Mouse (Mus musculus): ENCODE measurements around the gene Baiap2l2. TPM values are rescaled to one million over a fixed set of nuclear protein-coding genes. Genes with fewer than 3 reads are reported as not detected.

Gene Baiap2l2
- 1.3 and 1.9 TPM in 2 replicates for polyA plus RNA-seq (2012; rRNA removed)

DNA sequence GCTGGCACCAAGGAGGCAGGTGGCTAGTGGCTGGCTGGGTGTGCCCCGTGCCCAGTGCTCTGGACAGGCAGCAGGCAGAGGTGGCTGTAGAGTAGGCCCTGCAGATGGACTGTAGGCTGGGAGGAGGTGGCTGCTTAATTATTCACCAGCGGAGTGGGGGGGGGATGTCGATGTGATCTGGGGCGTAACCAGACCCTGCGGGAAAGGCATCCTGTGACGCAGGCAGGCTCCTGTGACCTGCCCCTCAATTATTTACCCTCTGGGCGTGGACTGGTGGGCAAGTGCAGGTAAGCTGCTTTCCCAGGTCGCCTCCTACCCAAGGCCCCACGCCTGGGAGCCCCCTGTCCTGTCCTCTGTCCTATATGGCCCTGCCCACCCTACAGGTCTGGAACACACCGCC is at the start of gene Baiap2l2:
Gene Baiap2l2 (minus strand): TSS at position 139 of the 400 bp plus-strand sequence.
- no peak for DNase-seq (ENCODE audit: low read depth)

DNA sequence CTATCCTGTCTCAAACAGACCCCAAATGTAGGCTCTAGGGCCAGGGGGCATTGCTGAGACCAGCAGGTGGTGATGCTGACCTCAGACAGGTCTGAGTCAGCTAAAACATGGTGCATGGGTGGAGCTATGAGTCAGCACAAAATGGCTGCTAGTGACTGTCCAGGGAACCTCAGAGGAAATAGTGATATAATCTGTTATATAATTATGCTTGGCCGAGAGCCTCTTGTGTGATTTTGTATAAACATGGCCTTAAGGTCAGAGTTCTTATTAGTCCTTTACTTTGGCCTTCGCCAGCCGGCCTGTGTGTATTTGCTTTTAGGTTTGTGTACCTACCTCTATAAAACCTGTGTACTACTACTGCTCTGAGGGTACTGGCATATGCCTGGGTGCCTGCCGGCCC is 48.1 kb upstream of the Baiap2l2 start:
- DNase-seq (ENCODE audit: low read depth), result no peak

DNA sequence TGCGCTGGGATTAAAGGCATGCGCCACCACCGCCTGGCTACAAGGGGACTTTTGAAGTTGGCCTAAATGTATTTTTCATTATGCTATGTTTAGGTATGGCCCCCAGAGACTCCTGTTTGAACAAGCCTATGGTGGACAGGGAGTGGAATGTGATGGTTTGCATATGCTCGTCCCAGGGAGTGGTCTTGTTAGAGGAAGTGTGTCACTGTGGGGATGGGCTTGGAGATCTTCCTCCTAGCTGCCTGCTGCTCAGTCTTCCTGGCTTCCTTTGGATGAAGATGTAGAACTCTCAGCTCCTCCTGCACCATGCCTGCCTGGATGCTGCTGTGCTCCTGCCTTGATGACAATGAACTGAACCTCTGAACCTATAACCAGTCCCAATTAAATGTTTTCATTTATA is 45.2 kb upstream of the Baiap2l2 start:
- no peak for DNase-seq (ENCODE audit: low read depth)

DNA sequence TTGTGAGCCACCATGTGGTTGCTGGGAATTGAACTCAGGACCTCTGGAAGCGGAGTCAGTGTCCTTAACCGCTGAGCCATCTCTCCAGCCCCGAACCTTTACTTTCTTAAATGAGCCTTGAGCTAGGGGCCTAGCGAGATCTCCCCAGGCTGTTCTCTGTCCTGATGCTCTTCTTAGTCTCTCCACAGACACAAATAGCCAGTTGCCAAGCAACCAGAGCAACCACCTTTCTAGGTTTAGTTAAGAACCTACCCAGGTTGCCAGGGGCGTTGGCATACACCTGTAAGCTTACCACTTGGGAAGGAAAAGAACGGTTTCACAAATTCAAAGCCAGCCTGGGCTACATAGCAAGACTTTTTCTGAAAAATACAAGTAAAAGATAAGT is 44.6 kb upstream of the Baiap2l2 start:
- DNase-seq (ENCODE audit: low read depth), result no peak

GRCm38 (mm10) chr15:79329346-79329978 is 44.1 kb upstream of the Baiap2l2 start:
- DNase-seq (ENCODE audit: low read depth), result no peak

DNA sequence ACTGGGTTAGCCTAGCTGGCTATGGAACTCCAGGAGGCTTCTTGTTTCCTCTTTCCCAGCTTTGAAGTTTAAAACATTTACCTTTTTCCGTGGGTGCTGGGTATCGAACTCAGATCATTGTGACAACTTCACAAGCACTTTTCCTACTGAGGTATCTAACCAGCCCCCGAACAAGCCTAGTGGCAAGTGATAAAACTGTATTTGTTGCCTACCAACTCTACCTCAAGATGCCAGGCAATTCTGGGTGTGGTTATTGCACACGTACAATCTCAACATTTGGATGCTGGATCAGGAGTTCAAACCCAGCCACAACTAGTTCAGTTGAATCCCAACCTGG is 43.6 kb upstream of the Baiap2l2 start:
- no peak for DNase-seq (ENCODE audit: low read depth)

DNA sequence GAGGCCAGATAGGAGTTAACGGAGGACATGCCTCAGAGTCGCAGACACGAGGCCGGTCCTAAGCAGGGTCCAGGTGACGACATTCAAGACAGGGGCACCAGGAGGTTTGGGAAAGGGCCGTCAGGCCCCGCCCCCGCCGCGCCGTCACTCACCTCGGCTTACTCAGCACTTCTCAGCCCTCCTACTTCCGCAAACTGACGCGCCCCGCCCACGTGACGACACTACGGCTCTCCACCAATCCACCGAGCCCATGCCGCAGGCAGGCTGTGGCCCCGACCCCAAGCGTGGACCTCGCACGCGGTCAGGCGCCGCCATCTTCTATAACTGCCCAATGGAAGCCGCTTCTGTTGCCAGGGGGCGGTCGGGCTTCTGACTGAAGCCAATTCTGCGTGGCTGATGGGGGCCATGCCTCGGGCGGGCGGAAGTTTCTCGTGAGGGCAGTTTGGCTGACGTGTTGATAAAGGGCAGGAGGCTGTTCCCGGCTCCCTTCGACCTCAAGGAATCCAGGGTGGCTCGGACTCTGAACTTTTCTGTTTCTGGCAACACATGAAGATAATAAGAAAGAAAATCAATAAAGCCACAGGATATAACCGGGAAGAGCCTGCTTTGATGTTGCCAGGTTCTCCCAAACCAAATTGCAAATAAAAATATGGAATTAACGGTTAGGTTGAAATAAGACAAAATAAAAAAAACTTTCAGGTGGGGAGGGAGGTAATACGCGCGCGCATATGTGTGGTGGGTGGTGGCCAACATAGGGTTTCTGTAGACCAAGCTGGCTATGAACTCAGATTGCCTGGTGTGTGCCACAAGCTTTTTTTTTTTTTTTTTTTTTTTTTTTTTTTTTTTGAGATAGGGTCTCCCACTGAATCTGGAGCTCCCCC is 43.0 kb upstream of the Baiap2l2 start, which contains the start of gene Pla2g6:
Gene Pla2g6 (minus strand): TSS at position 333 of the 881 bp plus-strand sequence.
- DNase-seq (ENCODE audit: low read depth), result no peak

DNA sequence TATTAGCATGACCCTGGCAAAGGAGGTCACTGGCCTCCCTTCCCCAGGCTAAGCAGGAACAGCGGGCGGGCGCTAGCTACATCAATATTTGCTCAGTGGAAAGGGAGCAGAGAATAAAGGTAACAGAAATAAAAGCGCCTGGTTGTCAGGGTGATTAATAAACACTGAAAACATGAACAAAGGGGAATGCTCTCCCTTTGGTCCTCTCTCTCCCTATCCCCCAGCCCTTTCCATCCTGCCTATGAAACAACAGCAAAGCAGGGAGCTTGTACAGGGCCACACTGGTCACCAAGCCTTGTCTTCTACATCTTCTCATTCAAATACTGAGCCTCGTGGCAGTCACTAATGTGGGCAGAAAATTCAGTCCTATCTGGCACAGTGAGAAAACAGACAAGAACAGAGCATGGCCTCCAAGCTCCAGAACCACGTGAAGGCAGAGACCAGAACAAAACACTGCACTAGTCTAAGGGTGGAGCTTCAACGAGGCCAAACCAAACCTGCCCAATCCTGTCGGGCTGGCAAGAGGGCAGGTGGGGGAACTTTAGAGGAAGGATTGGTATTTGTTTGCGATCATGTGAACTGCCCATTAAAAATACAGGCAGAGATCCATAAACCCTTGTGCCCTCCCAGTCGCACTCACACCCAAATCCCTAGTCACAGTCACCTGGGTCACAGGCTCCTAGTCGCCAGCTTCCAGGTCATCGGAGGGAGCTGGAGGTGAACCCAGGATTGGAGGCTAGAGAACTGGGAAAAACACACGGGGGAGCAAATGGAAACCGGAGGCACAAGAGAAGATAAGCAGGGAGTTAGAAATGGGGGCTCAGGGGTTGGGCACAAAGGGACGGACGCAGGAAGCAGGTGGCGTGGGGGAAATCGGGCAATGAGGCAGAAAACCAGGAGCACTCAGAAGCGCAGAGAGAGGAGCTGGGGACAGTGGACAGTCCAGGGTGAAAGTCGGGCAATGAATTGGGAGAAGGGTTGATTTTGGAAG is 41.9 kb upstream of the Baiap2l2 start:
- no peak for DNase-seq (ENCODE audit: low read depth)

DNA sequence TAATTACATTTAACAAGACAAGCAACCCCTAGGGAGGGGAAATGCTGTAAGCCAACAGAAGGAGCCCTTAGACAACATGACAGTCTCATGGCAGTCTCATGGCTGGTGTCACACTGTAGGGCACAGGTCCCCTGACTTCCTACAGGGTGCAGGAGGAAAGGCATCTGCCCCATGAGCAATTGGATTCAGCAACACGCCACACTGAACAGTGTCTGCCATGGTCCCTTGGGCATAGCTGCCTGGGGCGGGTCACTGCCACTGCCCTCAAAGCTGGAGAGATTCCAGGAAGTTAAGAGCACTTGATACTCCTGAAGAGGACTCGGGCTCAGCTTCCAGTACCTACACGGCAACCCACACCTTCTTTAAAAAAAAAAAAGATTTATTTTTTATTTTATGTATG is 40.9 kb upstream of the Baiap2l2 start:
- no peak for DNase-seq (ENCODE audit: low read depth)

GRCm38 (mm10) chr15:79325742-79326141 is 40.4 kb upstream of the Baiap2l2 start:
- no peak for DNase-seq (ENCODE audit: low read depth)

GRCm38 (mm10) chr15:79324373-79324772 is 39.0 kb upstream of the Baiap2l2 start:
- DNase-seq (ENCODE audit: low read depth), result no peak

GRCm38 (mm10) chr15:79323791-79324155 is 38.4 kb upstream of the Baiap2l2 start:
- DNase-seq (ENCODE audit: low read depth), result no peak

- no peak for DNase-seq (ENCODE audit: low read depth)
Observed at GRCm38 (mm10) chr15:79322991-79323790, 37.9 kb upstream of the Baiap2l2 start.

DNA sequence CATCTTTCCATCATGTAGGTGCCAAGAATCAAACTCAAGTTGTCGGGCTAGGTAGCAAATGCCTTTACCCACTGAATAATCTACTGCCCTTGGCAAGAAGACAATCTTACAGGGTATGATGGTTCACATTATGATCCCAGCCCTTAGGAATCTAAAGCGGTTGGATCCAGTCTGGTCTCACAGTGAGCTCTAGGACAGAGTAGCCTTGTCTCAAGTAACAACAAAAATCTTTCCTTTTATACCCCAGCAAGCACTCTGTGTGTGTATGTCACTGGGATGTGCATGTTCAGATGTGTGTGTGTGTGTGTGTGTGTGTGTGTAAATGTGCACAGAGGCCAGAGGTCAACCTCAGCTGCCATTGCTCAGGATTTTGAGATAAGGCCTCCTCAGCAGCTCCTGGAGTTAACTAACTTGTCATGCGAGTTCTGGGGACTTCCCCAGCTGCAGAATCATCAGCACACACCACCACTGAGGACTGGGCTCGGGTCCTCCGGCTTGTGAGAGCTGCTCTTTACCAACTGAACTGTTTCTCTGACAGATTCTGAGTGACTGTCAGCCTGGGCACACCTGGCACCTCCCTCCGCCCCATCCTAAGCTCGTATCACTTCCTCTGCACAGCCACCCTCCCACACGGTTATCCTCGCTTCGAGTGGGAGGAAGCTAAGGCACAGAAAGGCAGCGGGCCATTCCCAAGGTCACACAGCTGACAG is 37.1 kb upstream of the Baiap2l2 start:
- DNase-seq (ENCODE audit: low read depth), result no peak

GRCm38 (mm10) chr15:79321733-79322190 is 36.4 kb upstream of the Baiap2l2 start:
- no peak for DNase-seq (ENCODE audit: low read depth)

GRCm38 (mm10) chr15:79313848-79314369 is 28.6 kb upstream of the Baiap2l2 start:
- no peak for DNase-seq (ENCODE audit: low read depth)

DNA sequence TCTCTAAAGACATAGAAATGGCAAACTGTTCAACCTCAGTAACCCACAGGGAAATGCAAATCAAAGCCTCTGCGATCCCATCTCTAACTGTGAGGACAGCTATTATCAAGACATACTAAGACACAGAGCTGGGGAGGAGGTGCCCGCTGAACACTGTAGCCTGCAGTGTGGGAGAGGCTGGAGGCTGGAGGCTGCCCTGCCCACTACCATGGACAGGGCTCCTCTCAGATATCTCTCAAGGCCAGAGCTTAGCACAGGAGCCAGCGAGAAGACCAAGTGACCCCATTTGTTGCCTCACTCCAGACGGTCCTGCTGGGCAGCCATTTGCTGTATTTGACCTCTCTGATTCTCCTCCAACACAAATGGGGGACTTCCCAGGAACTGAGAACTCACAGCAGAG is 22.5 kb upstream of the Baiap2l2 start:
- no peak for DNase-seq (ENCODE audit: low read depth)

DNA sequence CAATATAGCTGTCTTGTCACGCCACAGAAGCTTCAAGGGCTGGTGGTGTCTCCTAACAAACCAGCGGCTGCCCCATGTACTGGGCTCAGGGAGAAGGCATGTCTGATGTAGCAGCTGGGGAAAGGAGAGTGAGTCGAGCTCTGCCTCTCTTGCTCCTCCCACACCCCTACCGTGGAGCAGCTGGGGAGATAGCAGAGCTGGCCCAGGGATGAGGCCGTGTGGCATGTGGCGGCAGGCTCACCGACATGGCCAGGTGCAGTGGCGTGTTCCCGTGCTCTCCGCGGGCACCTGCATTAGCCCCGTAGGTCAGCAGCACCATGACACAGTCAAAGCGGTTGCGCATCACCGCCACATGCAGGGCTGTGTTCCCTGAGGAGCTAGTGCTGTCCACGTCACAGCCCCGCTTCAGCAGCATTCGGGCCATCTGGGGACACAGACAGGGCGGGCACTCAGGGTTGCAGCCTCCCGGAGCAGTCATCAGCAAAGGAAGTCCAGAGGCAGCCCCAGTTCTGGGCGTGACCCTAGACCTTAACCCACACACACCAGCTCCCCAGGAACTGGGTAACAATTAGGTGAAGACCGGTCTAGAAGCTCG is 20.8 kb upstream of the Baiap2l2 start:
- no peak for DNase-seq (ENCODE audit: low read depth)

DNA sequence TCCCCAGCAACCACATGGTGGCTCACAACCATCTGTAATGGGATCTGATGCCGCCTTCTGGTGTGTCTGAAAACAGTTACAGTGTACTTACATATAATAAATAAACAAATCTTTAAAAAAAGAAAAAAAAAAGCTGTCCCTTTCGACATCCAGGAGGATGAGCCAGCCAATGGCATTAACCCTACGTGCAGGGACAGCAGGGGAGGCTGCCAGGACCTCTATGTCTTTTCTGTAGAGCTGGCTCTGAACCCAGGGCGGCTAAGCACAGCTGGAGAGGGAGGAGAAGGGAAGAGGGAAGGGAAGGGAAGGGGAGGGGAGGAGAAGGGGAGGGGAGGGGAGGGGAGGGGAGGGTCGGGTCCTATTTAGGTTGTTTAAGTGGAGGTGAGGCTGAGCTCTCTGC is 19.5 kb upstream of the Baiap2l2 start:
- no peak for DNase-seq (ENCODE audit: low read depth)

DNA sequence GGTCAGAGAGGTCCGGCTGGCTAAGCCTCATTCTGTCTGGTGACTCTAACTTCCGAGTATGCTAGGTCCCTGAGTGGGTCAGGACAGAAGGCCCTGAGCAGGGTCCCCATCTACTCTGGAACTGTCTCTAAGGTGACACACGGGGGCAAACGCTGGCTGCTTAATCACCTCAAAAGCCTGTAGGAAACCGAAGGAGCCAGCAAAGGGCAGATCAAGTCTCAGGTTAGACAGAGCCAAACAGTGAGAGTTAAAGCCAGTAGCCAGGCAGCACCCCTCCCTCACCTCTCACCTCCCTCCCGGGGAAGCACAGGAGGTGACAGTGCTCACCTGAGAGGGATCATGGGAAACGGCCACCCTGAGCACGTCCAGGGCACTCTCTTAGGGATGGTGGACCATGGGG is 18.4 kb upstream of the Baiap2l2 start:
- no peak for DNase-seq (ENCODE audit: low read depth)
